Mouse (Mus musculus) erythroblast, embryonic 14.5 days (primary cell): ENCODE results near the gene Slc25a5. TPM values are rescaled to one million over a fixed set of nuclear protein-coding genes. Genes with fewer than 3 reads are reported as not detected.

Experiments used
- H3K27me3 ChIP-seq: 2 replicates; pipeline ENCODE4 v1.6.1; 2012; ENCODE audit warnings: inconsistent platforms; ENCODE audit not compliant: control insufficient read depth
- H3K36me3 ChIP-seq: 2 replicates; pipeline ENCODE4 v1.6.1; 2012; ENCODE audit warnings: mild to moderate bottlenecking, inconsistent platforms; ENCODE audit not compliant: control insufficient read depth
- H3K4me1 ChIP-seq: 2 replicates; pipeline ENCODE4 v1.6.1; 2012; ENCODE audit warnings: inconsistent platforms; ENCODE audit not compliant: control insufficient read depth
- H3K4me3 ChIP-seq: replicated peaks from 2 replicates; pipeline ENCODE3; 2012; ENCODE audit warnings: moderate library complexity, mild to moderate bottlenecking, inconsistent platforms
- H3K9me3 ChIP-seq: 2 replicates; pipeline ENCODE4 v1.6.1; 2012; ENCODE audit warnings: low read length, inconsistent platforms, mixed read lengths; ENCODE audit not compliant: control insufficient read depth
- GATA1 ChIP-seq: IDR thresholded peaks from 2 replicates; pipeline ENCODE4 v1.6.1; 2012; ENCODE audit warnings: low read length, inconsistent platforms, mixed read lengths
- TAL1 ChIP-seq: IDR thresholded peaks from 3 replicates; pipeline ENCODE4 v1.6.1; 2012; ENCODE audit warnings: low read length, inconsistent platforms, mixed read lengths
- polyA plus RNA-seq: library from polyadenylated mRNA; stranded (reverse); fragments of >175 nt; gene quantifications from 2 replicates; pipeline ENCODE4 v1.2.3, GENCODE M21; 2012

Slc25a5 gene
- polyA plus RNA-seq, 1 experiment, result 2.7 TPM

GRCm38 (mm10) chrX:36847152-36847551 lies 51.7 kb downstream of the Slc25a5 start:
- H3K9me3 ChIP-seq, result no peaks in the 10 kb centered on the region
- H3K36me3 ChIP-seq, result peaks cover 18% of the 10 kb centered on the region
- no peaks in the 10 kb centered on the region for H3K4me1 ChIP-seq
- no peaks in the 10 kb centered on the region for H3K27me3 ChIP-seq
- H3K4me3 ChIP-seq, result no peak overlapping the region
- TF ChIP-seq TAL1, result no peak
- no peak for TF ChIP-seq GATA1

Other genes starting within 250 kb of the Slc25a5 start
- gene Pgrmc1, start 197.4 kb upstream of the Slc25a5 start, polyA plus RNA-seq, result 1.6 and 1.9 TPM in 2 replicates
- gene Akap17b, start 150.3 kb upstream of the Slc25a5 start, polyA plus RNA-seq, result 0.07 TPM in 1 of 2 replicates, not detected in the other
- not detected in 2 replicates for gene Slc25a43, start 52.0 kb upstream of the Slc25a5 start, polyA plus RNA-seq
- gene Ube2a, start 78.2 kb downstream of the Slc25a5 start, polyA plus RNA-seq, result 21.8 and 22.6 TPM in 2 replicates
- 0.07 and 0.12 TPM in 2 replicates for gene C330007P06Rik, start 78.5 kb downstream of the Slc25a5 start, polyA plus RNA-seq
- 0.05 TPM in 1 of 2 replicates, not detected in the other for gene Nkrf, start 107.2 kb downstream of the Slc25a5 start, polyA plus RNA-seq
- 0.03 and 0.06 TPM in 2 replicates for gene Sept6, start 196.1 kb downstream of the Slc25a5 start, polyA plus RNA-seq